Mouse (Mus musculus) heart, postnatal 0 days (tissue): ENCODE data around the gene Tnfsf9.

Experiments
- CTCF ChIP-seq: IDR thresholded peaks from 2 replicates; pipeline ENCODE4 v1.5.1; 2016; ENCODE audit warnings: antibody characterized with exemption, control low read depth, low read depth
- EP300 ChIP-seq: IDR thresholded peaks from 2 replicates; pipeline ENCODE4 v1.6.1; 2016; ENCODE audit warnings: antibody characterized with exemption, low read depth

DNA sequence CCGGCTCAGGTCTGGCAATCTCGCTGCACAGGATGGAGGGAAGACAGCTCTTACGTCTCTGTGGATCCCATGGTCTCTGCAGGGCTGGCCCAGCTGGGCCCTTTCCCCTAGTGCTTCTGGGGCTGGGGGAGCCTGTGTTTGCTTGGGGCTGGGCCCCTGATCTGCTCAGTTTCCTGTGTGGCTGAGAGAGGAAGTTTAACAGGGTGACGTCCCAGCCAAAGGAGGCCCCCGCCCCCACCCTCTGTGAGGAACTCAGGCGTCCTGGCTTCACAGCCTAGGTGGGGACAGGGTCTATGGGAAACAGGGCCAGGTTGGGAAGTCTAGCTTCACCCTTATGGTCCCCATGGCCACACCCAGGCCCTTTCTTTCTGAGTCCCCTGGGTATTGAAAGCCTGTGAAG is 26.8 kb upstream of the Tnfsf9 start, which contains the start of gene Dennd1c:
- TF ChIP-seq CTCF: no peak
- TF ChIP-seq EP300: no peak
